Mouse (Mus musculus): ENCODE data around the gene Parp4. TPM values are rescaled to one million over a fixed set of nuclear protein-coding genes. Genes with fewer than 3 reads are reported as not detected.

The Parp4 gene
- total RNA-seq, 2 experiments from 2014 or later: 9.5 to 10.5 TPM

DNA sequence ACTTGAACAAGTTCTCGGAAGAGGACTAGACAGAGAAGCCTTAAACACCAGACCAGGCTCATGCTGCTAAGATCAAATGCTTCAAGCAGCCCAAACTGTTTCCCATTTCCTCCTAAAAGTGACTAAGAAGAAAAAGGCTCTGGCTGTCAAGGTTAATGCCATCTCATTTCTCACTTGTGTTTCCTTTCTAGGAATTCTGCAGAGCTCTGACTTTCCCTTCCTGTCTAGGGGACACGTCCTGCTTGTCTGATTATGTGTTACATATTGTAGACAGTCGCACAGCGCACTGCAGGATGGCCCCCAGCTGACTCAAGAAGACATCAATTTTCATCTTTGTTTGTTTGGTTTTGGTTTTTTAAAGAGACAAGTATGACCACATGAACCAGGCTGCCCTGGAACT, 130.3 kb downstream of the Parp4 start:
- intact Hi-C loops (cut with DNase I; ENCODE audit: low total_unique reads): no loop called here
- no peak for DNase-seq

Other genes starting within 250 kb of the Parp4 start
- not detected for gene Atp12a, start 210.6 kb upstream of the Parp4 start, total RNA-seq (2021)
- gene Rnf17, start 173.0 kb upstream of the Parp4 start, total RNA-seq (2021): not detected
- gene Cenpj, start 194 bp upstream of the Parp4 start, total RNA-seq (2021): 1 to 10 TPM; 1.9 to 3.1 TPM
- gene Mphosph8, start 92.6 kb downstream of the Parp4 start, total RNA-seq (2021): 10 to 100 TPM; 16.4 to 18.2 TPM
- 1 to 10 TPM; 8.2 to 9.7 TPM for gene Pspc1, start 202.7 kb downstream of the Parp4 start, total RNA-seq (2021)
- 10 to 100 TPM; 14.9 to 18.2 TPM for gene Zmym5, start 236.1 kb downstream of the Parp4 start, total RNA-seq (2021)